Mouse (Mus musculus) CH12.LX (cell line): ENCODE measurements around the gene Pknox2. TPM values are rescaled to one million over a fixed set of nuclear protein-coding genes. Genes with fewer than 3 reads are reported as not detected.

Experiments
- DNase-seq: peaks from one replicate; pipeline ENCODE4 v3.0.0-alpha.2; 2013; ENCODE audit errors: extremely low read depth
- H3K27ac ChIP-seq: 2 replicates; pipeline ENCODE4 v1.5.1; 2012; ENCODE audit warnings: low read depth, mild to moderate bottlenecking, control low read depth, moderate library complexity; ENCODE audit not compliant: insufficient read depth
- H3K27me3 ChIP-seq: replicated peaks from 2 replicates; pipeline ENCODE3; 2012; ENCODE audit warnings: inconsistent platforms
- H3K36me3 ChIP-seq, 2 experiments: replicated peaks in 1 of 2; 2 replicates each; pipeline versions ENCODE3 to v1.6.1; 2012; ENCODE audit warnings: inconsistent platforms in 1 of 2, low read length in 1 of 2, mild to moderate bottlenecking in 1 of 2, mixed read lengths in 1 of 2, moderate library complexity in 1 of 2; ENCODE audit not compliant: control insufficient read depth in 1 of 2, insufficient read depth in 1 of 2
- H3K4me1 ChIP-seq, 2 experiments: 2 replicates each; pipeline ENCODE4 v1.6.1; 2012; ENCODE audit warnings: inconsistent platforms in 1 of 2, moderate library complexity in 1 of 2; ENCODE audit not compliant: insufficient read depth in 2 of 2, control insufficient read depth in 1 of 2
- H3K4me2 ChIP-seq: 2 replicates; pipeline ENCODE4 v1.6.1; 2012; ENCODE audit warnings: low read depth, mild to moderate bottlenecking, control low read depth; ENCODE audit not compliant: poor library complexity, insufficient read depth, severe bottlenecking
- H3K4me3 ChIP-seq, 3 experiments: fragments of 150-350 bp in 1 of 3; sonication (generic) in 1 of 3; replicated peaks in 1 of 3; 2 replicates each; pipeline versions ENCODE3 to v1.5.1; 2011 to 2012; ENCODE audit warnings: low read depth in 2 of 3, low read length in 2 of 3, mild to moderate bottlenecking in 2 of 3, moderate library complexity in 2 of 3, control low read depth in 1 of 3, improper control_type of control experiment in 1 of 3, inconsistent platforms in 1 of 3, mixed read lengths in 1 of 3; ENCODE audit not compliant: poor library complexity in 1 of 3
- H3K79me2 ChIP-seq: replicated peaks from 2 replicates; pipeline ENCODE4 v1.6.1; 2012; ENCODE audit warnings: mild to moderate bottlenecking, moderate library complexity; ENCODE audit not compliant: control insufficient read depth, poor library complexity, insufficient read depth, severe bottlenecking; ENCODE audit errors: extremely low read depth
- H3K9ac ChIP-seq: 2 replicates; pipeline ENCODE4 v1.6.1; 2012; ENCODE audit warnings: low read depth, mild to moderate bottlenecking, control low read depth, moderate library complexity; ENCODE audit not compliant: insufficient read depth
- H3K9me3 ChIP-seq: replicated peaks from 2 replicates; pipeline ENCODE3; 2012; ENCODE audit warnings: low read length, inconsistent platforms, mixed read lengths
- BHLHE40 ChIP-seq: IDR thresholded peaks from 2 replicates; pipeline ENCODE4 v1.6.1; 2011; ENCODE audit warnings: mild to moderate bottlenecking, low read depth, low read length, improper control_type of control experiment
- CHD1 ChIP-seq: IDR thresholded peaks from 2 replicates; pipeline ENCODE4 v1.6.1; 2012; ENCODE audit warnings: low read depth, low read length, improper control_type of control experiment, inconsistent platforms
- CHD2 ChIP-seq: IDR thresholded peaks from 2 replicates; pipeline ENCODE4 v1.6.1; 2011; ENCODE audit warnings: low read length, improper control_type of control experiment
- ELF1 ChIP-seq: IDR thresholded peaks from 2 replicates; pipeline ENCODE4 v1.6.1; 2014; ENCODE audit warnings: low read depth, mild to moderate bottlenecking, inconsistent platforms, low read length, improper control_type of control experiment
- ETS1 ChIP-seq: conservative IDR thresholded peaks from 2 replicates; pipeline ENCODE4 v1.6.1; 2012; ENCODE audit warnings: low read depth, mild to moderate bottlenecking, inconsistent platforms, low read length, improper control_type of control experiment, moderate library complexity
- GABPA ChIP-seq: IDR thresholded peaks from 2 replicates; pipeline ENCODE4 v1.6.1; 2012; ENCODE audit warnings: low read depth, low read length, improper control_type of control experiment, inconsistent platforms; ENCODE audit not compliant: insufficient replicate concordance
- JUND ChIP-seq: conservative IDR thresholded peaks from 2 replicates; pipeline ENCODE4 v1.6.1; 2011; ENCODE audit warnings: low read depth, low read length, improper control_type of control experiment
- MAFK ChIP-seq: IDR thresholded peaks from 2 replicates; pipeline ENCODE4 v1.6.1; 2011; ENCODE audit warnings: low read length, improper control_type of control experiment; ENCODE audit not compliant: insufficient replicate concordance
- MAZ ChIP-seq: IDR thresholded peaks from 2 replicates; pipeline ENCODE4 v1.6.1; 2012; ENCODE audit warnings: low read depth, mild to moderate bottlenecking, inconsistent platforms, low read length, improper control_type of control experiment, moderate library complexity
- MEF2A ChIP-seq: IDR thresholded peaks from 2 replicates; pipeline ENCODE4 v1.6.1; 2014; ENCODE audit warnings: low read depth, mild to moderate bottlenecking, inconsistent platforms, low read length, improper control_type of control experiment, borderline replicate concordance
- MXI1 ChIP-seq: IDR thresholded peaks from 2 replicates; pipeline ENCODE4 v1.6.1; 2011; ENCODE audit warnings: mild to moderate bottlenecking, low read depth, low read length, improper control_type of control experiment
- NELFE ChIP-seq: IDR thresholded peaks from 2 replicates; pipeline ENCODE4 v1.6.1; 2011; ENCODE audit warnings: low read depth, low read length, improper control_type of control experiment
- NRF1 ChIP-seq: IDR thresholded peaks from 2 replicates; pipeline ENCODE4 v1.6.1; 2014; ENCODE audit warnings: low read depth, mild to moderate bottlenecking, inconsistent platforms, low read length, improper control_type of control experiment, moderate library complexity
- POLR2AphosphoS2 ChIP-seq: IDR thresholded peaks from 2 replicates; pipeline ENCODE4 v1.6.1; 2011; ENCODE audit warnings: low read depth, low read length, improper control_type of control experiment
- RAD21 ChIP-seq: IDR thresholded peaks from 2 replicates; pipeline ENCODE4 v1.6.1; 2011; ENCODE audit warnings: low read depth, mild to moderate bottlenecking, low read length, improper control_type of control experiment, moderate library complexity
- SIN3A ChIP-seq: IDR thresholded peaks from 2 replicates; pipeline ENCODE4 v1.6.1; 2012; ENCODE audit warnings: low read length, improper control_type of control experiment, inconsistent platforms
- SMC3 ChIP-seq: IDR thresholded peaks from 2 replicates; pipeline ENCODE4 v1.6.1; 2011; ENCODE audit warnings: low read depth, low read length, improper control_type of control experiment
- TCF12 ChIP-seq: IDR thresholded peaks from 2 replicates; pipeline ENCODE4 v1.6.1; 2014; ENCODE audit warnings: low read depth, mild to moderate bottlenecking, inconsistent platforms, low read length, improper control_type of control experiment
- USF1 ChIP-seq: IDR thresholded peaks from 2 replicates; pipeline ENCODE4 v1.6.1; 2014; ENCODE audit warnings: low read depth, mild to moderate bottlenecking, inconsistent platforms, low read length, improper control_type of control experiment
- USF2 ChIP-seq: conservative IDR thresholded peaks from 2 replicates; pipeline ENCODE4 v1.6.1; 2011; ENCODE audit warnings: low read depth, low read length, improper control_type of control experiment
- ZC3H11A ChIP-seq: IDR thresholded peaks from 2 replicates; pipeline ENCODE4 v1.6.1; 2012; ENCODE audit warnings: low read depth, mild to moderate bottlenecking, inconsistent platforms, low read length, improper control_type of control experiment
- ZKSCAN1 ChIP-seq: IDR thresholded peaks from 2 replicates; pipeline ENCODE4 v1.6.1; 2012; ENCODE audit warnings: low read depth, inconsistent platforms, low read length, improper control_type of control experiment, borderline replicate concordance
- dilution Hi-C: fragments of 300-500 bp; cut with MboI; formaldehyde crosslinking; loops from 2 replicates; pipeline ENCODE4 v1.14.3; 2020; ENCODE audit warnings: low sequenced_read_pairs; ENCODE audit not compliant: extremely low pct_unique_long_range_greater_than_20kb, extremely low pct_ligation_motif_present
- in situ Hi-C: fragments of 300-500 bp; cut with MboI; formaldehyde crosslinking; loops from 3 replicates; pipeline ENCODE4 v1.14.3; 2019; ENCODE audit warnings: low sequenced_read_pairs, low pct_ligation_motif_present, low pct_unique_long_range_greater_than_20kb, mixed read lengths
- polyA plus RNA-seq: library from polyadenylated mRNA; unstranded; fragments of >175 nt; gene quantifications from 2 replicates; pipeline ENCODE4 v1.2.1, GENCODE M21; 2012; ENCODE audit warnings: low read depth; ENCODE audit not compliant: insufficient read length
- total RNA-seq, 2 experiments: library from RNA; depleted of rRNA; stranded (reverse); fragments of 300-350 nt in 1 of 2; fragments of >200 nt in 1 of 2; gene quantifications; 2 replicates each; pipeline ENCODE4 v1.2.3; 2012 to 2014

The Pknox2 gene
- total and polyA plus RNA-seq, 3 experiments: 0.08 to 0.11 TPM; not detected in 1

GRCm38 (mm10) chr9:37181596-37181995 is 34.4 kb upstream of the Pknox2 start:
- TF ChIP-seq USF1 (no peak), MEF2A (no peak), RAD21 (no peak), USF2 (no peak), MAFK (no peak), CHD2 (no peak), BHLHE40 (no peak), ETS1 (no peak), TCF12 (no peak), ZC3H11A (no peak), SIN3A (no peak), MAZ (no peak), ZKSCAN1 (no peak), MXI1 (no peak), NRF1 (no peak), JUND (no peak), ELF1 (no peak), SMC3 (no peak), GABPA (no peak), NELFE (no peak)
- in situ Hi-C loops: no loop called here
- Histone ChIP-seq H3K4me1 (peaks cover 7 to 13% of the 10 kb centered on the region in 2 experiments; a peak in 3 of 4 replicates), H3K79me2 (no peaks in the 10 kb centered on the region), H3K27me3 (peaks cover under 1% of the 10 kb centered on the region), H3K9ac (no peak overlapping the region), H3K9me3 (no peaks in the 10 kb centered on the region), H3K4me3 (no peak overlapping the region), H3K36me3 (no peaks in the 10 kb centered on the region), H3K27ac (no peak overlapping the region), H3K4me2 (no peak overlapping the region)
- dilution Hi-C loops: no loop called here
- no peak for DNase-seq

GRCm38 (mm10) chr9:37179596-37179995 is 32.4 kb upstream of the Pknox2 start:
- in situ Hi-C loops (loop anchor here (5.0 kb wide), 1 partner anchor 48 kb away; no protein-coding TSS in a partner anchor), dilution Hi-C loops (no loop called here)
- Histone ChIP-seq H3K27me3 (peaks cover 8% of the 10 kb centered on the region), H3K27ac (no peak overlapping the region), H3K4me3 (no peak overlapping the region), H3K36me3 (no peaks in the 10 kb centered on the region), H3K79me2 (no peaks in the 10 kb centered on the region), H3K9me3 (no peaks in the 10 kb centered on the region), H3K4me1 (peaks cover 0 to 8% of the 10 kb centered on the region in 2 experiments; a peak in 3 of 4 replicates), H3K9ac (no peak overlapping the region), H3K4me2 (no peak overlapping the region)
- TF ChIP-seq USF1 (no peak), CHD1 (no peak), POLR2AphosphoS2 (no peak), SMC3 (no peak), GABPA (no peak), MXI1 (no peak), ZKSCAN1 (no peak)
- DNase-seq: no peak
